Mouse (Mus musculus) thymus, adult 2 months (tissue): Measurements from ENCODE around the gene Aldh6a1.

Source experiments
- CTCF ChIP-seq: fragments of 200-500 bp; IDR thresholded peaks from 2 replicates; pipeline ENCODE4 v1.5.1; 2012; ENCODE audit warnings: mild to moderate bottlenecking, control low read depth, low read length, moderate library complexity, borderline replicate concordance; ENCODE audit not compliant: control insufficient read depth, poor library complexity, insufficient read depth; ENCODE audit errors: extremely low read depth
- POLR2A ChIP-seq: fragments of 200-500 bp; IDR thresholded peaks from 2 replicates; pipeline ENCODE4 v1.6.1; 2012; ENCODE audit warnings: mild to moderate bottlenecking, low read length, control low read depth, moderate library complexity; ENCODE audit not compliant: control insufficient read depth, poor library complexity, insufficient read depth; ENCODE audit errors: extremely low read depth

DNA sequence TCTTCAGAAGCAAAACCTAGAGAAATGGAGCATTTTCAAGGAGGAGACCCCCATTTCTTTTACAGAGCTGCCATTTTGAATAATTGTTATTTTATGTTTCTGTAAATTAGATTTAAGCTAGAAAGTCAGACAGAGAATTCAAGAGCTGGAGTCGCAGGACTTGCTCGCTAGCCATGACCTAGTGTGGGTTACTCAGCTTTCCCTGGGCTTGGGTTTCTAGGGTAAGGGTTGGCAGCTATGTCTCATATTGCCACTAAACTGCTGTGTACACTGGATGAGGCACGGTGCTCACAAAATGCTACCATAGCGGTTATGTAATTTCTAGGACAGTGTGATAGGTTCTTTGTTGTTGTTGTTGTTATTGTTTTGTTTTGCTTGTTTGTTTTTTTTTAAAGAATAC is 58.1 kb downstream of the Aldh6a1 start:
- no peak for TF ChIP-seq POLR2A
- TF ChIP-seq CTCF = no peak
